In genomic region chr7:114747596-114747995, GRCm38 (mm10) we compare ENCODE assay signal across 19 mouse cellular contexts. TPM values are rescaled to one million over a fixed set of nuclear protein-coding genes. Genes with fewer than 3 reads are reported as not detected.
A peak's percentile ranks its signal among the peaks of the same experiment; 100 is the strongest.
DNase-seq lines count a peak whose midpoint lies in the region; ATAC-seq lines count a peak whose summit lies in the region.
"Had no signal": no experiment of that assay in that cellular context is flagged by ENCODE, and none has a peak within 500 bp of the region (broad histone marks: within the 10 kb centered on the region; RNA-seq: fewer than 3 reads in every experiment).

No protein-coding gene starts in this region.

- 28% methylated on average over 3 of the region's 3 CpGs for WGBS in embryonic facial prominence, embryonic 11.5 days

- no peaks in the 10 kb centered on the region for H3K27me3 ChIP-seq in embryonic facial prominence, embryonic 11.5 days (ENCODE audit: control insufficient read depth, insufficient read depth, low read length)

- H3K36me3 ChIP-seq in embryonic facial prominence, embryonic 11.5 days (replicated peaks; ENCODE audit: control insufficient read depth, insufficient read depth, low read depth, low read length), result no peaks in the 10 kb centered on the region
- H3K36me3 ChIP-seq: liver, embryonic 12.5 days had no signal

- intact Hi-C loops in left cerebral cortex, postnatal 36 days (cut with DNase I), result no loop called here

- peaks cover 3% of the 10 kb centered on the region; the same call in 1 of the 2 replicates for H3K4me1 ChIP-seq in embryonic facial prominence, embryonic 11.5 days (ENCODE audit: control insufficient read depth, insufficient read depth, low read length)
- H3K4me1 ChIP-seq: liver, embryonic 12.5 days had no signal

- no peaks in the 10 kb centered on the region for H3K9me3 ChIP-seq in embryonic facial prominence, embryonic 11.5 days (replicated peaks; ENCODE audit: control insufficient read depth, low read length)
- H3K9me3 ChIP-seq: liver, embryonic 12.5 days had no signal

- H3K4me3 ChIP-seq in embryonic facial prominence, embryonic 11.5 days (ENCODE audit: low read depth, low read length), result no peak overlapping the region
- H3K4me3 ChIP-seq: liver, embryonic 12.5 days had no signal

- ATAC-seq in cerebellum, adult (ENCODE audit: insufficient number of reproducible peaks, low FRiP score, low TSS enrichment), result no peak
- ATAC-seq in embryonic facial prominence, embryonic 11.5 days (replicated peaks; ENCODE audit: insufficient number of reproducible peaks, low FRiP score, low TSS enrichment, low read depth), result 0 out of 2 replicates have a peak, but pooled peaks have one; percentile 44
- ATAC-seq: liver, embryonic 12.5 days; lung, postnatal 0 days had no signal

- no peak overlapping the region for H3K4me2 ChIP-seq in embryonic facial prominence, embryonic 11.5 days (ENCODE audit: low read depth, low read length)
- H3K4me2 ChIP-seq: heart, embryonic 11.5 days; liver, embryonic 12.5 days; midbrain, embryonic 11.5 days had no signal

- DNase-seq in cerebellum, adult 9-10 months, result peak; percentile 14
- DNase-seq in left cerebral cortex, adult 11 months (ENCODE audit: low spot score), result peak; percentile 64
- no peak for DNase-seq in left cerebral cortex, postnatal 36 days (ENCODE audit: low spot score in 2 of 2)
- DNase-seq in brain, adult 2 months (ENCODE audit: low read depth, low spot score), result peak; percentile 93
- DNase-seq in embryonic facial prominence, embryonic 11.5 days (ENCODE audit: low spot score), result no peak
- no peak for DNase-seq in spleen, adult 18-20 months
- no peak for DNase-seq in lung, postnatal 14 days
- DNase-seq: gastrocnemius, postnatal 10 days; kidney, adult 18-20 months; kidney, postnatal 36 days had no signal

- no peak overlapping the region for H3K9ac ChIP-seq in embryonic facial prominence, embryonic 11.5 days (replicated peaks; ENCODE audit: low read length)
- H3K9ac ChIP-seq: liver, embryonic 12.5 days had no signal

- no peak overlapping the region for H3K27ac ChIP-seq in embryonic facial prominence, embryonic 11.5 days (replicated peaks; ENCODE audit: low read depth, low read length)
- H3K27ac ChIP-seq: liver, embryonic 12.5 days had no signal

RNA-seq across cellular contexts. Expression of gene Insc, which starts 4.1 kb away (rescaled TPM):
- total RNA-seq in left cerebral cortex, postnatal 36 days (2021), result 1 to 10 TPM; 2.6 to 3.2 TPM
- 5.1 and 5.6 TPM in 2 replicates for polyA plus RNA-seq in embryonic facial prominence, embryonic 11.5 days (2014; fragmentation: Nextera tagmentation; extraction: Ambion mirVana)
- total RNA-seq: common myeloid progenitor, adult 5-6 weeks; hematopoietic stem cell, adult 5-6 weeks; MEL had no signal

RNA-seq across cellular contexts. Expression of gene Calcb, which starts 29.2 kb away (rescaled TPM):
- not detected for total RNA-seq in left cerebral cortex, postnatal 36 days (2021)
- polyA plus RNA-seq in embryonic facial prominence, embryonic 11.5 days (2014; fragmentation: Nextera tagmentation; extraction: Ambion mirVana), result 0.60 and 0.66 TPM in 2 replicates
- total RNA-seq: adrenal gland, postnatal 4 days; common myeloid progenitor, adult 5-6 weeks; gastrocnemius, postnatal 10 days; hematopoietic stem cell, adult 5-6 weeks; MEL had no signal
- polyA plus RNA-seq: liver, embryonic 12.5 days; midbrain, embryonic 11.5 days had no signal

Comparison
In these comparisons a context has a peak if more than half of its experiments do, and no peak if none do; other contexts are left out.
1. DNase-seq: peak in cerebellum, adult 9-10 months (single experiment), left cerebral cortex, adult 11 months (single experiment) and brain, adult 2 months (single experiment); none in left cerebral cortex, postnatal 36 days (0 of 2), embryonic facial prominence, embryonic 11.5 days (single experiment), spleen, adult 18-20 months (0 of 2) and lung, postnatal 14 days (single experiment).